Comparison of ENCODE assay signal across 8 mouse cellular contexts in the genomic region with DNA sequence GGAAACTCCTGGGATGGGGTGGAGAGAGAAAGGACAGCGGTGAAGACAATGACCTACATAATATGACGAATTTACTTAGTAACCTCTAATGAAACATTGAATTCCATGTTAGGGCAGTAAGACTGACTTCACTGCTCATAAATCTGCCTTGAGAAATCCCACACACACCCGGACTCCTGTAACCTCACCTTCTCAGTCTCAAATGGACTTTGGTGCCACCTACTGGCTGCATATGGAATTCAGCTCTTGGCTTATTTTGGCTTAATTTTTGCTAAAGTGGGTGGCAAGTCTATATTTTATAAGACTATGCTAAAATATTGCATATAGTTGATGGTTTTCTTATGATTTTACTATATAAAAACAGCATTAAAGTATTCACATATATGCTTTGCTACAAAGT. TPM values are rescaled to one million over a fixed set of nuclear protein-coding genes. Genes with fewer than 3 reads are reported as not detected.
A peak's percentile ranks its signal among the peaks of the same experiment; 100 is the strongest.
DNase-seq lines count a peak whose midpoint lies in the region; ATAC-seq and TF ChIP-seq lines count a peak whose summit lies in the region.

No protein-coding gene starts in this region.

- peak; percentile 66 for ATAC-seq in forebrain, embryonic 13.5 days
- no peak for ATAC-seq in kidney, postnatal 0 days (replicated peaks; ENCODE audit: low FRiP score, low read depth)

- H3K9ac ChIP-seq in forebrain, embryonic 13.5 days = no peak overlapping the region
- H3K9ac ChIP-seq in kidney, postnatal 0 days (ENCODE audit: low read depth, low read length) = no peak overlapping the region

- H3K4me2 ChIP-seq in forebrain, embryonic 13.5 days = no peak overlapping the region
- H3K4me2 ChIP-seq in kidney, postnatal 0 days (ENCODE audit: low read length) = no peak overlapping the region

- TF ChIP-seq CTCF in kidney, postnatal 0 days (IDR thresholded peaks at IDR 0.05; ENCODE audit: low read depth) = peak; percentile 94

- no peaks in the 10 kb centered on the region for H3K36me3 ChIP-seq in forebrain, embryonic 13.5 days (ENCODE audit: poor library complexity, severe bottlenecking)
- H3K36me3 ChIP-seq in forebrain, embryonic 10.5 days (replicated peaks) = no peaks in the 10 kb centered on the region
- H3K36me3 ChIP-seq in kidney, postnatal 0 days (ENCODE audit: insufficient read depth, low read length) = no peaks in the 10 kb centered on the region

- DNase-seq in forebrain, embryonic 10.5 days (ENCODE audit: extremely low spot score, low spot score) = no peak
- DNase-seq in 3134 (ENCODE audit: extremely low read depth, insufficient read length, low spot score) = peak; percentile 26
- DNase-seq in adrenal gland, adult 8-10 months = peak; percentile 42
- peak; percentile 72 for DNase-seq in embryo, embryonic 11 days
- DNase-seq in kidney, postnatal 0 days (ENCODE audit: low spot score) = peak; percentile 82
- DNase-seq in lung, postnatal 14 days = peak; percentile 78
- DNase-seq in skeletal muscle tissue, adult 2 months (ENCODE audit: low read depth, low spot score) = peak; percentile 69

- no peak overlapping the region for H3K27ac ChIP-seq in forebrain, embryonic 13.5 days
- H3K27ac ChIP-seq in forebrain, embryonic 10.5 days = no peak overlapping the region
- no peak overlapping the region for H3K27ac ChIP-seq in kidney, postnatal 0 days

- no peaks in the 10 kb centered on the region for H3K9me3 ChIP-seq in forebrain, embryonic 13.5 days (replicated peaks)
- H3K9me3 ChIP-seq in forebrain, embryonic 10.5 days = no peaks in the 10 kb centered on the region
- no peaks in the 10 kb centered on the region for H3K9me3 ChIP-seq in kidney, postnatal 0 days (replicated peaks; ENCODE audit: low read length)

- H3K4me3 ChIP-seq in forebrain, embryonic 13.5 days = no peak overlapping the region
- H3K4me3 ChIP-seq in forebrain, embryonic 10.5 days = no peak overlapping the region
- no peak overlapping the region for H3K4me3 ChIP-seq in kidney, postnatal 0 days (replicated peaks; ENCODE audit: low read depth, low read length)

- H3K4me1 ChIP-seq in forebrain, embryonic 13.5 days = no peaks in the 10 kb centered on the region
- H3K4me1 ChIP-seq in forebrain, embryonic 10.5 days = no peaks in the 10 kb centered on the region
- no peaks in the 10 kb centered on the region for H3K4me1 ChIP-seq in kidney, postnatal 0 days (replicated peaks; ENCODE audit: insufficient read depth, low read length)

- WGBS in forebrain, embryonic 13.5 days = 47% methylated on average over 3 of the region's 3 CpGs
- WGBS in forebrain, embryonic 10.5 days = 56% methylated on average over 3 of the region's 3 CpGs
- 40% methylated on average over 3 of the region's 3 CpGs for WGBS in kidney, postnatal 0 days

- no peaks in the 10 kb centered on the region for H3K27me3 ChIP-seq in forebrain, embryonic 13.5 days
- no peaks in the 10 kb centered on the region for H3K27me3 ChIP-seq in forebrain, embryonic 10.5 days (ENCODE audit: poor library complexity, severe bottlenecking)
- H3K27me3 ChIP-seq in kidney, postnatal 0 days (ENCODE audit: insufficient read depth, low read length) = no peaks in the 10 kb centered on the region

RNA-seq across cellular contexts. Expression of a gene that starts 16.4 kb away (rescaled TPM):
- 1.3 and 2.3 TPM in 2 replicates for polyA plus RNA-seq in forebrain, embryonic 13.5 days (2015; fragmentation: Nextera tagmentation; extraction: Ambion mirVana)
- polyA plus RNA-seq in forebrain, embryonic 10.5 days (2016; fragmentation: Nextera tagmentation; extraction: Ambion mirVana) = 2.4 and 2.5 TPM in 2 replicates
- total RNA-seq in adrenal gland, adult 8-10 months (2022) = 1 to 10 TPM in 1 of 4 experiments, under 1 TPM in 3; 0.35 to 1.1 (median 0.52) TPM
- 1.0 and 1.6 TPM in 2 replicates for polyA plus RNA-seq in kidney, postnatal 0 days (2015; fragmentation: Nextera tagmentation; extraction: Ambion mirVana)

RNA-seq across cellular contexts. Expression of a gene that starts 32.6 kb away (rescaled TPM):
- 28.1 and 36.4 TPM in 2 replicates for polyA plus RNA-seq in forebrain, embryonic 13.5 days (2015; fragmentation: Nextera tagmentation; extraction: Ambion mirVana)
- polyA plus RNA-seq in forebrain, embryonic 10.5 days (2016; fragmentation: Nextera tagmentation; extraction: Ambion mirVana) = 21.8 and 24.2 TPM in 2 replicates
- 10 to 100 TPM; 71.2 to 96.7 (median 93.8) TPM for total RNA-seq in adrenal gland, adult 8-10 months (2022)
- 36.4 and 41.5 TPM in 2 replicates for polyA plus RNA-seq in kidney, postnatal 0 days (2015; fragmentation: Nextera tagmentation; extraction: Ambion mirVana)

RNA-seq across cellular contexts. Expression of a gene that starts 47.1 kb away (rescaled TPM):
- 123 and 127 TPM in 2 replicates for polyA plus RNA-seq in forebrain, embryonic 13.5 days (2015; fragmentation: Nextera tagmentation; extraction: Ambion mirVana)
- polyA plus RNA-seq in forebrain, embryonic 10.5 days (2016; fragmentation: Nextera tagmentation; extraction: Ambion mirVana) = 135 and 140 TPM in 2 replicates
- total RNA-seq in adrenal gland, adult 8-10 months (2022) = 10 to 100 TPM; 48.3 to 65.2 (median 59.5) TPM
- 144 TPM in 2 replicates for polyA plus RNA-seq in kidney, postnatal 0 days (2015; fragmentation: Nextera tagmentation; extraction: Ambion mirVana)
